Mouse (Mus musculus): ENCODE results near the gene Tuba1a. TPM values are rescaled to one million over a fixed set of nuclear protein-coding genes. Genes with fewer than 3 reads are reported as not detected.

Tuba1a gene
- polyA plus RNA-seq, 1 experiment from 2014 or later = 1,060 TPM

DNA sequence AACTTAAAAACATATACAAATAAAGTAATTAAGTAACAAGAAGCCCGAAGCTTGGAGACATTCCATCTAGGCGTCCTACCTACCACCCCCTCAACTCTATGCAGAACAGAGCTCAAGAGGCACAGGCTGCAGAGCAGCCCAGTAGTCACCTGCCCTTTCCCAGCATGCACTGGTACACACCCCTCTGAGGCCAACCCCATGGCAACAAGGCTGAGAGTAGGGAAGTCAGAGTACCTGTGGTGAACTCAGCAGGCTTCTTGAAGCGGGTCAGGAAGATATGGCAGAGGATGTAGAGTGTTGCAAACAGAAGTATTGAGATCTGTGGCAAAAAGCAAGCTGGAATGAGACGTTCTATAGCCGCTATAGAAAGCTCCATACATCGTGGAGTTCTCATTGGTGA, 38.6 kb downstream of the Tuba1a start:
- ATAC-seq (ENCODE audit: borderline replicate concordance, extremely low read depth, low FRiP score, low TSS enrichment) = no peak
- Histone ChIP-seq H3K9ac (no peak overlapping the region), H3K9me3 (no peaks in the 10 kb centered on the region), H3K27ac (no peak overlapping the region), H3K4me2 (no peak overlapping the region), H3K36me3 (peaks cover 22% of the 10 kb centered on the region), H3K4me1 (peaks cover 17% of the 10 kb centered on the region), H3K27me3 (no peaks in the 10 kb centered on the region), H3K4me3 (no peak overlapping the region)
- WGBS = 87% methylated on average over 6 of the region's 6 CpGs

DNA sequence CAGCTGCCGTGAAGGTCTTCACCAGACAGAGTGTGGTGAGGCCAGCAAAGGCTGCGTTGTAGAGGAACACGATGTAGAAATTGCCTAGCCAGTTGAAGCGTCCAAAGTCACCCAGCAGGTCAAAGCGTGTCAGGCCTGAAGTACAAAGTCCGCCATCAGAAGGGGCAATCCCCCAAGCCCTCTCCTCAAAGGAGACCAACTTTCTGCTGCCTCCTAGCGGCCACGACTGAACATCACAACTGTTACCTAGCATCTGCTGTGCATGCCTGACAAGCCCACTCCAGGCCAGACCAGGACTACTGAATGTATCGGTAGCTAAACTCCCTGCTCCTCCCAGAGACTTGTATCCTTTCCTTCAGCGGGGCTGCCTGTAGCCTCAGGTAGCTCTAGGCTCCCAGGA, 48.8 kb downstream of the Tuba1a start:
- peaks cover 5% of the 10 kb centered on the region; the same call in 1 of the 2 replicates for H3K27me3 ChIP-seq
- peaks cover 44% of the 10 kb centered on the region for H3K36me3 ChIP-seq
- no peak overlapping the region for H3K4me3 ChIP-seq
- H3K4me2 ChIP-seq = no peak overlapping the region
- WGBS = 27% methylated on average over 10 of the region's 10 CpGs
- H3K9me3 ChIP-seq = no peaks in the 10 kb centered on the region
- H3K4me1 ChIP-seq = no peaks in the 10 kb centered on the region
- H3K9ac ChIP-seq = no peak overlapping the region
- ATAC-seq (ENCODE audit: borderline replicate concordance, extremely low read depth, low FRiP score, low TSS enrichment) = no peak
- H3K27ac ChIP-seq = no peak overlapping the region

DNA sequence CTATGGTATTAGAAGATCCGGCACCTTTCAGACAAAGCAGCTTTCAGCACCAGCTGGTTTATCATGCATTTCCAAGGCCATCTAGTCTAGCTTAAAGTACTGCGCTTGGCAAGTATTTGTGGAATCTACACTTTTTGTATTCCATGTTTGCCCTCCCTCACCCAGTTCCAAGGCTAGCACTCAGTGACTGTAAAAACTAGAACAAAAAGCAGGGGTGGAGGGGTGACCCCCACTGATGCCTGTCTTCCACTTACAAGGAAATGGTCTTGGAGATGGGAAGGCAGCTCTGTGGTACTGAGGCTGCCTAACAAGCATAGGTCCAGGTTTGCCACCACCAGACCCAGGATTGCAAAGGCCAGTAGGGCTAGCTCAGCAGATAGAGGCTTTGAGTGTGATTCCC, 50.9 kb downstream of the Tuba1a start:
- no peak overlapping the region for H3K4me3 ChIP-seq
- H3K4me1 ChIP-seq = peaks cover 11% of the 10 kb centered on the region
- H3K9me3 ChIP-seq = no peaks in the 10 kb centered on the region
- peaks cover 26% of the 10 kb centered on the region for H3K36me3 ChIP-seq
- no peak overlapping the region for H3K27ac ChIP-seq
- peaks cover 25% of the 10 kb centered on the region for H3K27me3 ChIP-seq
- no peak for ATAC-seq (ENCODE audit: borderline replicate concordance, extremely low read depth, low FRiP score, low TSS enrichment)
- WGBS = 87% methylated on average over 2 of the region's 2 CpGs
- H3K4me2 ChIP-seq = no peak overlapping the region
- H3K9ac ChIP-seq = no peak overlapping the region

DNA sequence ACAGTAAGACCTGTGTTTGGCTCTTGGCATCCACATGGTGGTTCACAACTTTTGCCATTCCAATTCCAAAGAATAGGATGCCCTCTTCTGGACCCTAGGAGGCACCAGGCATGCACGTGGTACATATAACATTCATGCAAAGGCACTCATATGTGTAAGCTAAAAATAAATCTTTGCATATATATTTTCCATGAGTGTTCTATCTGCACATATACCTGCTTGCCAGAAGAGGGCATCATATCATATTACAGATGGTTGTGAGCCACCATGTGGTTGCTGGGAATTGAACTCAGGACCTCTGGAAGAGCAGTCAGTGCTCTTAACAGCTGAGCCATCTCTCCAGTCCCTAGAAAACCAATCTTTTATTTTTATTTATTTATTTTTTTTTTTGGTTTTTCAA, 52.0 kb downstream of the Tuba1a start:
- Histone ChIP-seq H3K4me1 (peaks cover 16% of the 10 kb centered on the region), H3K4me3 (no peak overlapping the region), H3K27ac (no peak overlapping the region), H3K9ac (no peak overlapping the region), H3K9me3 (no peaks in the 10 kb centered on the region), H3K4me2 (no peak overlapping the region), H3K27me3 (peaks cover 36% of the 10 kb centered on the region), H3K36me3 (peaks cover 18% of the 10 kb centered on the region)
- no peak for ATAC-seq (ENCODE audit: borderline replicate concordance, extremely low read depth, low FRiP score, low TSS enrichment)
- WGBS = 43% methylated on average over 1 of the region's 1 CpGs

Other genes starting within 250 kb of the Tuba1a start
- gene Ccdc65, start 245.5 kb downstream of the Tuba1a start, polyA plus RNA-seq (2015; fragmentation: Nextera tagmentation; extraction: Ambion mirVana) = 2.1 and 2.8 TPM in 2 replicates
- gene Fkbp11, start 225.5 kb downstream of the Tuba1a start, polyA plus RNA-seq (2015; fragmentation: Nextera tagmentation; extraction: Ambion mirVana) = 30.0 and 32.6 TPM in 2 replicates
- gene Arf3, start 190.5 kb downstream of the Tuba1a start, polyA plus RNA-seq (2015; fragmentation: Nextera tagmentation; extraction: Ambion mirVana) = 45.7 and 45.8 TPM in 2 replicates
- gene Wnt10b, start 175.6 kb downstream of the Tuba1a start, polyA plus RNA-seq (2015; fragmentation: Nextera tagmentation; extraction: Ambion mirVana) = 0.10 TPM in 1 of 2 replicates, not detected in the other
- not detected in 2 replicates for gene Wnt1, start 163.8 kb downstream of the Tuba1a start, polyA plus RNA-seq (2015; fragmentation: Nextera tagmentation; extraction: Ambion mirVana)
- 0.04 TPM in 1 of 2 replicates, not detected in the other for gene Ddn, start 144.2 kb downstream of the Tuba1a start, polyA plus RNA-seq (2015; fragmentation: Nextera tagmentation; extraction: Ambion mirVana)
- gene Prkag1, start 122.2 kb downstream of the Tuba1a start, polyA plus RNA-seq (2015; fragmentation: Nextera tagmentation; extraction: Ambion mirVana) = 105 and 113 TPM in 2 replicates
- 11.1 and 12.5 TPM in 2 replicates for gene Kmt2d, start 82.5 kb downstream of the Tuba1a start, polyA plus RNA-seq (2015; fragmentation: Nextera tagmentation; extraction: Ambion mirVana)
- gene Rhebl1, start 59.2 kb downstream of the Tuba1a start, polyA plus RNA-seq (2015; fragmentation: Nextera tagmentation; extraction: Ambion mirVana) = 9.9 and 11.6 TPM in 2 replicates
- 2.3 and 2.8 TPM in 2 replicates for gene Dhh, start 55.2 kb downstream of the Tuba1a start, polyA plus RNA-seq (2015; fragmentation: Nextera tagmentation; extraction: Ambion mirVana)
- gene Lmbr1l, start 35.5 kb downstream of the Tuba1a start, polyA plus RNA-seq (2015; fragmentation: Nextera tagmentation; extraction: Ambion mirVana) = 14.8 and 15.8 TPM in 2 replicates
- gene Tuba1b, start 19.1 kb downstream of the Tuba1a start, polyA plus RNA-seq (2015; fragmentation: Nextera tagmentation; extraction: Ambion mirVana) = 1,916 and 1,998 TPM in 2 replicates
- gene Gm49450, start 152 bp downstream of the Tuba1a start, polyA plus RNA-seq (2015; fragmentation: Nextera tagmentation; extraction: Ambion mirVana) = not detected in 2 replicates
- 211 and 224 TPM in 2 replicates for gene Tuba1c, start 76.2 kb upstream of the Tuba1a start, polyA plus RNA-seq (2015; fragmentation: Nextera tagmentation; extraction: Ambion mirVana)
- 3.1 and 6.8 TPM in 2 replicates for gene Prph, start 101.5 kb upstream of the Tuba1a start, polyA plus RNA-seq (2015; fragmentation: Nextera tagmentation; extraction: Ambion mirVana)
- 35.4 and 41.9 TPM in 2 replicates for gene Troap, start 120.9 kb upstream of the Tuba1a start, polyA plus RNA-seq (2015; fragmentation: Nextera tagmentation; extraction: Ambion mirVana)
- gene C1ql4, start 134.1 kb upstream of the Tuba1a start, polyA plus RNA-seq (2015; fragmentation: Nextera tagmentation; extraction: Ambion mirVana) = not detected in 2 replicates
- gene Dnajc22, start 139.5 kb upstream of the Tuba1a start, polyA plus RNA-seq (2015; fragmentation: Nextera tagmentation; extraction: Ambion mirVana) = 1.7 and 1.9 TPM in 2 replicates
- 37.8 and 38.9 TPM in 2 replicates for gene Spats2, start 172.2 kb upstream of the Tuba1a start, polyA plus RNA-seq (2015; fragmentation: Nextera tagmentation; extraction: Ambion mirVana)

All from lung, embryonic 15.5 days (tissue).